Mouse (Mus musculus): ENCODE measurements around the gene Nup205.

- no peak for TF ChIP-seq MAFK (IDR thresholded peaks at IDR 0.05; ENCODE audit: insufficient read depth, low read depth, low read length)
- no peak for TF ChIP-seq HCFC1 (IDR thresholded peaks at IDR 0.05; ENCODE audit: borderline replicate concordance, insufficient read depth, low read length)
- TF ChIP-seq ZC3H11A (IDR thresholded peaks at IDR 0.05; ENCODE audit: borderline replicate concordance, low read depth, low read length) = no peak
- no peak for TF ChIP-seq ZNF384 (IDR thresholded peaks at IDR 0.05; ENCODE audit: low read depth, low read length)
These were observed 77.1 kb downstream of the Nup205 start for GRCm38 (mm10) chr6:35254136-35254904.

Measured in ES-E14 (cell line).